Mouse (Mus musculus) testis, adult 2 months (tissue): ENCODE results near the gene Tspan14.

Experiments used
- CTCF ChIP-seq: fragments of 200-500 bp; IDR thresholded peaks from 2 replicates; pipeline ENCODE4 v1.5.1; 2012; ENCODE audit warnings: low read depth, mild to moderate bottlenecking, inconsistent platforms, low read length, moderate library complexity; ENCODE audit not compliant: control insufficient read depth, insufficient read depth, insufficient replicate concordance
- POLR2A ChIP-seq: fragments of 200-500 bp; IDR thresholded peaks from 2 replicates; pipeline ENCODE4 v1.6.1; 2012; ENCODE audit warnings: low read depth, mild to moderate bottlenecking, inconsistent platforms, low read length, moderate library complexity; ENCODE audit not compliant: control insufficient read depth

DNA sequence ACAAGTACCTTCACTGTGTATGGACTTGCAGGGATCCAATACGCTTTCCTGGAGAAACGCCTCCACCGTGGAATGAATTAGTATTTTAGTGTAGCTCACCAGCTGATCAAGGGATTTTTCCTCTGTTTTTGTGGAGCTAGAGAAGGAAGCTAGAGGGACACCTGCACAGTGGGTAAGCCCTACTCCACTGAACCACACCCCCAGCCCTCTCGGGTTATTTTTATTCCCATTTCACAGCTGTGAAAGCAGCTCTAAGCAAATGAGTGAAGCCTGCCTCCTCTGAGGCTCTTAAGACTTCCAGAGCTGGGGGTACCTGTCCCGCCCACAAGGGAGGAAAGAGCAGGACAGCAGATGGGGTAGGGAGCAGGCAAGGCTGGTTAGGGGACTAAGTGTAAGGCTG lies 13.2 kb downstream of the Tspan14 start:
- no peak for TF ChIP-seq CTCF
- TF ChIP-seq POLR2A = no peak
